Mouse (Mus musculus): Measurements from ENCODE around the gene Tepsin.

Tepsin gene

DNA sequence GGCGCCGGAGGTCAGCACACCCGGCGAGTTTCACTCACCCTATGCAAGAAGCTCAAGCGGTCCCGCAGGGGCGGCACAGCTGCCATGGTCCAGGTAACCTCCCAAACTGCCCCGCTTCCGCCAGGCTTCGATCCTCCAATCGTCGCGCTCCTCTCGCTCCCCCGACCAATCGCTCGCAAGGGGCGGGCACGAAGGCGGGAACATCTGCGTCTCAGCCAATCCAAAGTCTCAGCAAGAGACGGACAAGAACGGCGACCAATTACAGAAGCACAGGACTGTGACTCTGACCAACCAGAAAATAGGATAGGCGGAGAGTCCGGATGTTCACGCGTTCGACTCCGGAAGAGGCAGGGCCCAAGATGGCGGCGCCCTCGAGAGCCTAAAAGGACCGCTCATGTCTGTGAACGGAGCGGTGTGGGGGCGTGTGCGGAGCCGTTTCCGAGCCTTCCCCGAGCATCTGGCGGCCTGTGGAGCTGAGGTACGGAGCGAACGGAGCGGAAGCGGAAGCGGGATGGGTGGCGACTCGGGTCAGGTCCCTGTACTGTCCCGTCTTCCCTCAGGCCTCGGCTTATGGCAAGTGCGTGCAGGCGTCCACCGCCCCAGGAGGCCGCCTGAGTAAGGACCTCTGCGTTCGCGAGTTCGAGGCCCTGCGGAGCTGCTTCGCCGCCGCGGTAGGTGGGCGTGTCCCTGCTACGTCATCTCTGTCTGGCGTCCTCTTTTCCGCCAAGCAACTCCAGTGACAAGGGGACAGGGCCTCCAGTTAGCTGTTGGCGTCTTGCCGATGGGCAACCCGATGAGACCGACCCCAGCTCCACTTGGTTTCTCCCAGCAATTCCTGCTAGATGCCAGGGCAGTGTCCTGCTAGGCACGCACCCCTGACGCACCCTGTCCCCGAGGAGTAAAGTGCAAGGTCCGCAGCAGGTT, at the start of gene Tepsin, which contains the start of gene Ndufaf8:
Gene Tepsin (minus strand): TSS at position 144 of the 924 bp plus-strand sequence.
Gene Ndufaf8 (plus strand): TSS at position 341 of the 924 bp plus-strand sequence.
- peak; percentile 99 for DNase-seq (ENCODE audit: low read depth, low spot score)

DNA sequence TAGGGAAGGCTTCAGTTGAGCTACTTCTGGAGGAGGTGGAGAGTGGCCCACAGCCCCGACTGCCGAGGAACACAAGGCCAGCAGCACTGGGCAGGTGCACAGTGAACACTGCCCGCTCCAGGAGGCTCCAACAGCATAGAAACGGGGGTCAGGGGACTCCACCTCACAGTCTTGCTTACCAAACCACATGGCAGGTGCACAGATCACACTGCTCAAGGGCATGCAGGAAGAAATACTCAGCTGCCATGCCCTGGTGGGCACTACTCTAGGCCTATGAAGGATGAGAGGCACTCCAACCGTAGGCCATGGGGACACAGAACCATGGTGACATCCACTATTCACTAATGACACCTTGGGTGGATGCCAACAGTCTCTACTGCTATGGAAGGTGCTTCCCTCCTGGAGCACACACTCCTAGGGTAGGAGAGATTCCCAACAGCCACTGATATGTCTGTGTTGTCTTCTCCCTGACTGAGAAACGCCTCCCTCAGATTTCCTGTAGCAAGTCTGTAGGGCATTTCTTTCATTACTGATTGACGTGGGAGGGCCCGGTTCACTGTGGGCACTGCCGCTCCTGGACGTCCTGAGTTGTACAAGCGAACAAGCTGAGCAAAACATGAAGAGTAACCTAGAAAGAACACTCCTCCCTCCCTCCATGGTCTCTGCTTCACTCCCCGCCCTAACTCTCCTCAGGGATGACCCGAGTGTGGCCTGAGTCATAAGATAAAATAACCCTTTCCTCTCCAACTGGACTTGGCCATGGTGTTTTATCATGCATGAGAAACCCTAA, 45.4 kb upstream of the Tepsin start:
- no peak for DNase-seq (ENCODE audit: low read depth, low spot score)

DNA sequence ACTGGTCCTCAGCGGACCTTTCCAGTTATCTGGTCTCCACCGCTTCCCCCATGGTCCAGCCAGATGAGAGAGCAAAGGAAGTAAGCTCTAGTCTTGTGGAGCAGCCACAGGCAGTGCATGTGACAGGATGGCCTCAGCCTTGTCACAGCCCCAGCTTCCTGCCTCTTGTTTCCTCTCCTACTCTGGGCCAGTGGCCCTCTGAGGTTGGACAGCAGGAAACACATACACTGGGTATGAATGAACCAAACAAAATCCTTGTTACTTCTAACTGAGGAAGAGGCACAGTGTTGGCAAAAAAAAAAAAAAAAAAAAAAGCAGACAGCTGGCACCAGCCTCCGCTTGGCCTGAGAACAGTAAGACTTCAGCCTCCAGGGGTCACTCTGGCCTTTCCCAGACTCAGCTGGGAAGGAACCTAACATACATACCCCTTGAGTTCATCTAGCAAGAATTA, 44.1 kb upstream of the Tepsin start:
- DNase-seq (ENCODE audit: low read depth, low spot score) = no peak

DNA sequence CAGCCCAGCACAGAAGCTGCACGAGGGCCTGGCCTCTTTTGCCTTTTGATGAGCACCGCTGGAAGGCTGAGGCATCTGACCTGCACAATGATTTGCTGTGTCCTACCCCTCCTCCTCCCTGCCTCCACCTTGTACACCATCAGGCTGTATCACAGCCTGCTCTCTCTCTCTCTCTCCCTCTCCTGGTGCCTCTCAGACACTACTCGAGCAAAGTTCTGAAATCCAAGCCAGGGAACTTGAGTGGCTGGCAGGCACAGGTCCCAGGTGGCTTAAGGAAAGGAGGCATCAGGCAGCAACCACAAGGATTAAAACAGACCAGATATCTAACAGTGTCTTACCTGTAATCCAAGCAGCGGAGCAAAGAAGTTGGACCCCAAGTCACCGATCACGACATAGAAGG, 41.7 kb upstream of the Tepsin start:
- DNase-seq (ENCODE audit: low read depth, low spot score) = no peak

DNA sequence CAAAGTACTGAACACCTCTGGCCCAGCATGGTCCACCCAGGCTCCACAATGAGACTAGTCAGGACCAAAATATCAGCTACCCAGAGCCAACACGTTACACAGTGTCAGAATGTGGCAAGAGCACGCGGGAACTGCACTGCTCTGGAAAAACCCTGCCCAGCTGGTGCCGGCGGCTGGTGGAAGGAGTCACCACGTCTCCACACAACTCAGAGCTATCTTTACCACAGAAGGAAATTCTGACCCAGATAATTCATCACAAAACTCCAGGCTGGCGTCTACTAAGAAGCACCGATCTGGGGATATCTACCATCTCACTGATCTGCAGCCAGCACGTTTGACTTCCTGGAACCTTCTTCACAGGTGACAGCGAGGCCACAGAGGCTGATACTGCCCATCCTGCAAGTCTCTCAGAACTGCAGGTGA, 40.8 kb upstream of the Tepsin start:
- no peak for DNase-seq (ENCODE audit: low read depth, low spot score)

DNA sequence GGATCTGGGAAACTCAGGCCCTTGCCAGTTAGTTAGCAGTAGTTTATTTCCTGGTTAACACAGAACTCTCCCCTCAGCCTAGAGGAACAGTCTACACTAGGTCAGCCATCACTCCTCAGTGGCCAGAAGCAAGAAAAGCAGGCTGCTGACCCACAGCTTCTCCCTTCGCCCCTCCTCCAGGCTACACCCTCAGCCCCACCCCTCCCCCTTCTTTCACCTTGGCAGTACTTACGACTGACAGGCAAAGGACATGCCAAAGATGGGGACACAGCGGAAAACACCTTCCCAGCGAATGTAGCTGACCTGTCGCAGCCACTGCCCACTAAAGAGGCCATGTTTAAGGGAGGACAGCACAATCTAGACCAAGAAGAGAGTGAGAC, 39.1 kb upstream of the Tepsin start:
- DNase-seq (ENCODE audit: low read depth, low spot score) = no peak

DNA sequence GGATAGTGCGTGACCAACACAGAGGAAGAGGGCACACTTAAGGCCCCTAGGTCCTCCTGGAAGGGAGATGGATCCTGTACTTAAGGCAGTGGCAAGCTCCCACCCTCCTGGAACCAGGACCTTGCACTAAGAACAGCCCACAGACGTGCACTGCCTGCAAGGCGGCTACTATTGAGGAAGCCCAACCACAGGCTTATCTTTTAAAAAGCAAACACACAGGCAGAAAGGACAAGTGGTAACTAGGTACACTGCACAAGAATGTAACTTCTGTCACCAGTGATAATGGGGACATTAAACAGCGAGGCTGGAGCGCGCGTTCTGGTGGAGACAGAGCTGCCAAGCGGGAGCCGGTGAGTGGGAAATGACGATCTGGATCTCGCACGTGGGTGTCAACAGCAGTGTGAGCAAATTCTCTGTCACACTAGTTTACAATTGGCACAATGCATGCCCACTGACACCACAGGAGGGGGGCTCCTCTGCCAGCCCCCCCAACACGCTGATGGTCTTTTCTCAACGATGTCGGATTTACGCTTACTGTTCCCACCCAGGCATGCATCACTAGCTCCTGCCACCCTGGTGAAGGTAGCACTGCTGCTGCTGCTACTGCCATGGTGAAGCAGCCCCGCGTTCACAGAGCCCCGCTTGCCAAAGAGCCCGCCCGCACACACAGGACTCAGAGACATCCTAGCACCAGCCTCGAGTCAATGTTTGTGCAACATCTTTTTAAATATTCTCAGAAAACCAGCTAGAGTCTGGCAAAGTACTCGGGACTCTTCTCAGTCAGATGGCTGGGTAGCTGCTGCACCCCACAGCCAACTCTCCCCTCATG, 38.5 kb upstream of the Tepsin start:
- no peak for DNase-seq (ENCODE audit: low read depth, low spot score)

DNA sequence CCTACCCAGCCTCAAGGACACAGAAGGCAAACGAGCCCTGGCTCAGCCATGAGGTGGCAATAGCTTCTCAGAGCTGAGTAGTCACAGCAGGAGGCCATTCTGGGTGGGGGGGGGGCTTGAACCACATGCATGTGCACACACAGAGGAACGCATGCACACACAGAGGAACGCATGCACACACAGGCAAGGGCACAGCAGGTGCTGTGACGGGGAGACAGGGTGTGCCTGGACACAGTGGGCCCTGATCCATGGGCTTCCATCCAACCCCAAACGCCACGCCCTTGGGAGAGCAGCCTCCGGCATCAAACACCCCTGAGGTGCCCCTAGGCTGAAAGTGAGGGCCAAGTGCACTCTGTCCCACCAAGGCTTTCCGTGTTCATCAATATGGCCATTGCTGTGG, 37.7 kb upstream of the Tepsin start:
- DNase-seq (ENCODE audit: low read depth, low spot score) = no peak

DNA sequence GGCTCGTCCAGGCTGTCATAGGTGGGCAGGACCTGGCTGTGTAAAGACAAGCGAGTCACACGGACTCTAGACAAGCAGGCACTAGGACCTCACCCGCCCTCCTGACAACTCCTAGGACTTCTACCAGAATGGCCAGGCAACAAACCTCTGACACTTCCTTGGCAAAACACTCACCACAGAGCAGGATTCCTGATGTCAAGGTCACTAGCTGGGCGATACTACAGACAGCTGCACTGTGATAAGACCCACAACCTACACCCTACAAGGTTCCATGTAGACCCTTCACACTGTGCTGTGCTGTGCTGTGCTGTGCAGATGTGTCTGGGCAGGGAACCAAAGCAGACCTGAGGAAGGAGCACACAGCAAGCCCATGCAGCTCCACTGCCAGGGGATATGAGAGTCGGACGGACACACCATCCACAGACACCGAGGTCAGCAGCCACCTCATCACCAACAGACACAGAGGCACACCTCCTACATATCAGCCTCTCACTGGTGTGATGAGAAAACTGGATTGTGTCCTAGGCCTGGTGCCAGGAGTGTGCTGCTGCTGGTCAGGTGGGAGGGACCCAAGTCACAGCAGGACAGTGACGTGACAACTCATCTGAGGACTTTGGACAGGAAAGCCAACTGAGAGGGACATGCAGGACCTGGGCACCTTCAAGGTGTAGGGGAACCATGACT, 36.5 kb upstream of the Tepsin start:
- no peak for DNase-seq (ENCODE audit: low read depth, low spot score)

DNA sequence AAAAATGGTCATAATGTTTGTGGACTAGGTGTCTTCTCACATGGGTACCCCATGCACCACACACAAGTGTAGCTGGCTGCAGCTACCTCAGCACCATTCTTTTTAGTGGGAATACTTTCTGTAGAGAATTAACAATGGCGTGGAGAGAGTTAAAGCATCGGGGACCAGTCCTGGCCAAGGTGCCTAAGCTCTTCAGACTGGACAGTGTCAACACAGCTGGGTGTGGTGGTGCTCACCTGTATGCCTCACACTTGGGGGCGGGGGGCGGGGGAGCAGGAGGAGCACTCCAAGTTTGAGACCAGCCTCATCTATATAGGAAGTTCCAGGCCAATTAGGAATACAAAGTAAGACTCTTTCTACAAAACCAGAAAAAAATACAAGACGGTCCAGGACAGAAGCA, 35.6 kb upstream of the Tepsin start:
- no peak for DNase-seq (ENCODE audit: low read depth, low spot score)

DNA sequence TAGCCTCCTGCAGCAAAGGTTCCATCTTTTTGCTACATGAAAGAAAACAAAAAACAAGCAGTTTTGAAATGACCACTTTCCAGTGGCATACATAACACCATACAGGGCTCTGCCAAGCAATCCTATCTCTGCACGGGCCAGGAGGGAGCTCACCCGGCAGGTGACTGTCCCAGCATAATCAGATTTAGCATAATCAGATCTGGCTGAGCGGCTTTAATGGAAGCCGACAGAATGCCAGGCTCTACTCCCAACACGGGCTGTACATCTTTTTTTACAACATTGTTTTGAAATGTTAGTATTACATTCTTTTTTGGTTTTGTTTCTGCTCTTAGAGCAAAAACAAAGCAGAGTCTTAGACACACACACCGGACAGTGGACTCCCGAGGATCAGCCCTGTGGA, 30.8 kb upstream of the Tepsin start:
- no peak for DNase-seq (ENCODE audit: low read depth, low spot score)

DNA sequence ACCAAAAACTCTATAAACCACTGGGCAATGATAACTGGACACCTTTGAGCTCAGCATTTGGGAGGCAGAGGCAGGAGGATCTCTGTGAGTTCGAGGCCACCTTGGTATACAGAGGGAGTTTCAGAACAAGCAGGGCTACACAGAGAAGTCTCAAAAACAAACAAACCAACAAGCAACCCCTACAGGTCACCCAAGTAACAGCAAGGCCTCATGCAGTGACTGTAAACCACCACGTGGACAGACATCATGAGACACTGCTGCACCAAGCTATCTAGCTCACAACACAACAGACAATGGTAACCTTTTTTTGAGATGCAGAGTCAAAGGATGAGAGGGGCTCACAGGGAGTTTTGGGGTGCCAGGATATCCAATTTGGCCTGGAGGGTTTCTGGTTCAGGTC, 28.3 kb upstream of the Tepsin start:
- DNase-seq (ENCODE audit: low read depth, low spot score) = no peak

DNA sequence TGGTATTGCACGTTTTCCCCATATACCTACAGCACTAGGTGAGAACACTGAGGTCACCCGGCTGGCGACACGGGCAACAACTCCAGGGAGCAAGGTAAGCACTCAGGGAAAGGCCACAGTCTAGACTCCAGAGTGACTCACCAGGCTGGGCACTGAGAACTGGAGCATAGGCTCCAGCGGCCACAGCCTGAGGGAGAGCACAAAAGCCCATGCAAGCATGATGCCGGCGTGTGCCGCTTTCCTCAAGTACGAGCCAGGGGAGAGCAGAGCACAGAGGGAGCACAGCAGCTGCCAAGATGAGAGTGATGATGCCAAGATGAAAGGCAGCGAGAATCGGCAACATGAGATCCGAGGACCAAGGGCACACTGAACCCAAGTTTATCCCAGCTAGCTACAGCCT, 23.6 kb upstream of the Tepsin start:
- no peak for DNase-seq (ENCODE audit: low read depth, low spot score)

DNA sequence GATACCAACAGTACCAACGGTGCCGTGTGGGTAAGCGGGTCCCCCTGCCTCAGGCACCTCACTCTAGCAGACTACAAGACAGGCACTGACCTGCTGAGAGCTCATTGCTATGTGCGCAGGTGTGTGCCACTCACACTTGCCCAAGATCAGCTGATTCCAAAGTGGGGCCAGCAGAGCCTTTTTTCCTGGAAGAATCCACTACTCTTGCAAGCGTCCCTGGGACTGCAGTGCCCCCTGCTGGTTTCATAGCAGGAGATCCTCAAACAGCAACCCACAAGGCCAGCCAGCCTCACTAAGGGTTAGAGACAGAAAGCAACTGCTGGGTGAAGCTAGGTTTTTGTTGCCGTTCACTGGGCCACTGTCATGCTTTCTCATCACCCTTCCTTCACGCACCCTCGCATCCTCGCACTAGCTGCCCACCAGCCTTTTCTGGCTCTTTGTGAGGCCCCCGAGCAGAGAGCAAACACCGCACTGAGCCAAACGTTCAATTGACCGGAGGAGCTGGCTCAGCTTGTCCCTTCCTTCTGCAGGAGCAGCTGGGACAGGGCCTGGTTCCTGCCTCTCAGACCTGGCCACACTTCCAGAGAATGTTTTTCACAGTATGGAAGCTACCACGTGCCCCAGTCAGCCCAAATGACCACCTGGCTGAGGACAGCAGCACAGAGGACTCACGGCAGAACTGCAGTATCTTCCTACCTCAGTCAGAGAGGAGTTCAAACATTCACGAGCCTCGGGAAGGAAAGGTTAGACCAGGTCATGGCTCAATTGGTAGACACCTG, 22.3 kb upstream of the Tepsin start:
- peak; percentile 69 for DNase-seq (ENCODE audit: low read depth, low spot score)

DNA sequence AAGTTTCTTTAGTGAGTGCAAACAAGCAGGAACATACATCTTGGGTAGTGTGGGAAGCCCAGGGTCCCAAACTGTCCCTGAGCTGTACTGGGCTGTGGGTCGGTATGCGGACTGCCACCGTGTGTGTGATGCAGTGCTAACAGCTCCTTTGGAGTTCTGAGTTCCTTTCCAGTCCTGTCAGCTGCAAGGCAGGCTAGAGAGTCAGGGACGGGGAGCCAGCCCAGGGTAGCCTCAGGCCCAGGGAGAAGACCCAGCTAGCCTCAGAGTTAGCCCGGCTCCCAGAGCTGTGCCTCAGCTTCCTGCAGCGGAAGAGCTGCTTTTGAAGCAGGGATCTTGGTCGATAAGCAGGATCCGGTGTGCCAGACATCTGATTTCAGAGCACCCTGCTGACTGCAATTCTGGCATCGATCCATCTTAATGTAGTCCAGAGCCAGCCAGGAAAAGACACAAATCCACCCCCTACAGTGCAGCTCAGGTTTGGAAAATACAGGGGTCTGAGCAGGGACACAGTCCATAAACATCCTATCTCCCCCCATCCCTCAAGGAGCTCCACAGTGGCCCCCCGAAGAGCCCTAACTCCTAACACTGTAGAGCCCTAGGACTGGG, 21.5 kb upstream of the Tepsin start:
- DNase-seq (ENCODE audit: low read depth, low spot score) = no peak

DNA sequence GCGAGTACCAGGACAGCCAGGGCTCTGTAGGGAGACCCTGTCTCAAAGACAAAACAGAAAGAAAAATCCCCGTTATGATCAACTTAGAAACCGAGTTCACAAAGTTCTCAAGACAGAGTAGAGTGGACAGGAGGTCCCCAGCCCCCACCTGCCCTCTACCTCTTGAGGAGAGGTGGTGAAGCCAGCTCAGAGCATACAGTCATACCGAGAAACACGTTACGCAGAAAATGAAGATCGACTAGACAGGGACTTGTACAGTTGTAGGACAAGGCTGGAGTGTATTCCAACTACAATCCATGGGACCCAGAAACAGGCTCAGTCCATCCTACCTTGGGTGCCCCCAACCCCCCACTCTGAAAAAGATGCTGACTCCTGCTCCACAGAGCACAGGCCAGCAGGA, 20.6 kb upstream of the Tepsin start:
- no peak for DNase-seq (ENCODE audit: low read depth, low spot score)

DNA sequence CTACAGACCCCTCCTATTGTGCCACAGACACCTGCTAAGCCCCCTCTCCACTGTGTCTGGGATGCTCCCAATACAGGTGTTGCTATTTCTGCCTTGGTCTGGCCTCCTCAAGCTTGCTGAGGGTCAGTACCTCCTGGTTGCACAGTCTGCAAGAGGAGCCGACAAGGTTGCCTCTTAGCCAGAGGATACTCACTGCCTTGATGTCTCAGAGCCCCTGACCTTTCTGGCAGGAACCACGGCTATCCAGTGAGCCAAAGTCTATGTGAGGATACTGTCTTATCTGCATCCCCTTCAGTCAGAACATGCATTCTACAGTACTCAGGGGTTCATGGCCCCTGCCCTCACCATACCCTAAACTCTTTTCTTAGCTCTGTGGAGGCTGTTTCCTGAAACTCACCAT, 19.1 kb upstream of the Tepsin start:
- DNase-seq (ENCODE audit: low read depth, low spot score) = no peak

DNA sequence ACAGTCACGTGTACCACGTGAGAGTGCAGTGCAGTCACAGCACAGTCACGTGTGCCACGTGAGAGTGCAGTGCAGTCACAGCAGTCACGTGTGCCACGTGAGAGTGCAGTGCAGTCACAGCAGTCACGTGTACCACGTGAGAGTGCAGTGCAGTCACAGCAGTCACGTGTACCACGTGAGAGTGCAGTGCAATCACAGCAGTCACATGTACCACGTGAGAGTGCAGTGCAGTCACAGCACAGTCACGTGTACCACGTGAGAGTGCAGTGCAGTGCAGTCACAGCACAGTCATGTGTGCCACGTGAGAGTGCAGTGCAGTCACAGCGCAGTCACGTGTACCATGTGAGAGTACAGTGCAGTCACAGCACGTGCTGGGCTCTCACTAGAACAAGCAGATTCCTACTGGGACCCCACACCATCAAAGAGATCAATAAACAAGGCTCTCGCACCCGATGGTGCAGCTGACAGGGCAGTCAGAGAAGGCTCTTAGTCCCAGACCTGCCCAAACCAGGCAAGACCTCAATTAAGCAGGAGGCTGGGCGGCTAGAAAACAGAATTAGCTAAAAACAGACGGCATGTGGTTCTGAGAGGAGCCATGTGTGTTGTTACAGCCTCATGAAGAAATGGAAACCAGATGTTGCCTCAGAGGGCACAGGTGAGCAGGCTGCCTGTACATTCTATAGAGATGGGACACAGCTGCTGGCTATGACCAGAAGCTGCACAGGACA, 16.1 kb upstream of the Tepsin start:
- DNase-seq (ENCODE audit: low read depth, low spot score) = peak; percentile 91

DNA sequence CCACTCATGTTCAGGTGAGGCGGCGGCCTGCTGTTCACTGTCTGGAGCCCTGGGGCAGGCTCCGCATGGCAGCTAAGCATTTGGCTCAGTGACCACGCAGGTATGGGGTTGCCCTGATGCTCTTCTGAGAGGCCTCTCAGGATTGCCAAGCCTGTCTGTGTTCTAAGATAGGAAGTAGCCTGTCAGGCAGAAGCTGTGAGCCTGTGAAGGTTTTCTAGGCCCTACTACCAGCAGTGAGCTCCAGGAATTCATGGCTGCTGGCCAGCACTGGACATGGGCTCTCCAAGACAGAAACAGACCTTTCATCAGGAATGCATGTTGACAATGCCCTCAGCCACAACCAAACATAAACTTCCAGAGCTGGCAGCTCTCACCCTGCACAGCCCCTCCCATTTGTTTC, 13.6 kb upstream of the Tepsin start:
- no peak for DNase-seq (ENCODE audit: low read depth, low spot score)

Data from forelimb bud, embryonic 11.5 days (tissue).